Mouse (Mus musculus): ENCODE data around the gene Aars2. TPM values are rescaled to one million over a fixed set of nuclear protein-coding genes. Genes with fewer than 3 reads are reported as not detected.
A peak's percentile ranks its signal among the peaks of the same experiment; 100 is the strongest.

Aars2 gene
- polyA plus RNA-seq, 1 experiment: 43.9 TPM

DNA sequence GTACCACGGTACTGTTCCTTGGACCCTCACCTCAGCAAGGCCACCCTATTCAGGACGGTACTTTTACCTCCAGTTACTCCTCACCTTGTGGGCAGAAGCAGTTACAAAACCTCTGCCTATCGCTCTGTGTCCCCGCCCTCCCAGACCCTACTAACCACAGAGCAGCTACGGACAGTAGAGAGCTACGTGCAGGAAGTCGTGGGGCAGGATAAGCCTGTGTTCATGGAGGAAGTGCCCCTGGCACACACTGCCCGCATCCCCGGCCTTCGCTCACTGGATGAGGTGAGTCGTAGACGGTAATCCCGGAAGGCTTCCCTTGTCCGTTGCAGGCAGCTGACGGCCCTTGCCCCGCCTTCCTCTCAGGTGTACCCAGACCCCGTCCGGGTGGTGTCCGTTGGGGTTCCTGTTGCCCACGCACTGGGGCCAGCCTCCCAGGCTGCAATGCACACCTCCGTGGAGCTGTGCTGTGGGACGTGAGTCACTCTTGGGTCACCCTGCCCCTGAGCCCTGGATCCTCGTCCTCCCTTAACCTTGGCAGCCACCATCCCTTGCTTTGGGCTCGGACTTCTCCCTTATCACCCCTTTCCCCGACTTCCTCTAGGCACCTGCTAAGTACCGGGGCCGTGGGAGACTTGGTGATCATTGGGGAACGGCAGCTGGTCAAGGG is 11.0 kb downstream of the Aars2 start:
- H3K27me3 ChIP-seq (ENCODE audit: control insufficient read depth, insufficient read depth, low read length): no peaks in the 10 kb centered on the region
- WGBS: 85% methylated on average over 28 of the region's 28 CpGs
- no peak overlapping the region for H3K4me3 ChIP-seq (replicated peaks; ENCODE audit: insufficient read depth, low read depth, low read length)
- H3K4me1 ChIP-seq (ENCODE audit: control insufficient read depth, insufficient read depth, low read length): peaks cover 48% of the 10 kb centered on the region
- TF ChIP-seq CTCF (IDR thresholded peaks at IDR 0.05; ENCODE audit: borderline replicate concordance, insufficient read depth, low read depth, low read length) (no peak), POLR2A (IDR thresholded peaks at IDR 0.05; ENCODE audit: borderline replicate concordance, insufficient read depth, low read length) (no peak)
- peak overlapping the region; percentile 49; the same call in 1 of the 2 replicates for H3K27ac ChIP-seq (ENCODE audit: insufficient read depth, low read length)
- no peak for DNase-seq

DNA sequence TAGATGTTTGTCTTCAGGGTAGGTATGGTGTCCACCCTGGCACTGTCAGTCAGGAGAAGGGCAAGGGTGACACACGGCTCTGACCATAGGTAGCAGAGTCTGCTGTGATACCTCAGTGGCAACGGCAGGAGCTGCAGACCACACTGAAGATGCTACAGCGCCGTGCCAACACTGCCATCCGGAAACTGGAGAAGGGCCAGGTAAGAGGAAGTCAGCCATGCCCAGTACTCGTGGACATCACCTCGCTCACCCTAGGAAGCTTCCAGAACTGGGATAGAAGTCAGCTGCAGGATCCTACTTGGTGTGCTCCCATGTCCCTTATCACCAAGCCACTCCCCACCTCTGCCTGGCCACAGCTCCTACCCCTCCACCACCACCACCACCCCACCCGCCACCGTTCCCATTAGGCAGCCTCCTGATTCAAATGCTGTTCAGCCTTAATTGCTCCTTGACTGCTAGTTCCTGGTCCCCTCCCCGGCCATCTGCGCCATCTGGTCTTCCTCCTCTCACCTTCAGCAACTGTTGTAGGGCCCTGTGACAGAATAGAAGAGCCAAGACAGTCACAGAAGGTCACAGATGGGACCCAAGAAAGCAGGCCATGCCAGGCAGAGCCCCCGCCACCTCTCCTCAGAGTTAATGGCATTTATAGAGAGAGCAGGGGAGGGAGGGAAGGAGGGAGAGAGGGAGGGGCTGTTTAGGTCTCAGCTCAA is 12.3 kb downstream of the Aars2 start:
- WGBS: 8% methylated on average over 12 of the region's 12 CpGs
- TF ChIP-seq CTCF (IDR thresholded peaks at IDR 0.05; ENCODE audit: borderline replicate concordance, insufficient read depth, low read depth, low read length) (no peak; the same call in 1 of the 2 replicates), POLR2A (IDR thresholded peaks at IDR 0.05; ENCODE audit: borderline replicate concordance, insufficient read depth, low read length) (no peak)
- no peaks in the 10 kb centered on the region for H3K27me3 ChIP-seq (ENCODE audit: control insufficient read depth, insufficient read depth, low read length)
- DNase-seq: peak; percentile 92 to 95
- H3K27ac ChIP-seq (ENCODE audit: insufficient read depth, low read length): peak overlapping the region; percentile 84
- no peak overlapping the region for H3K4me3 ChIP-seq (replicated peaks; ENCODE audit: insufficient read depth, low read depth, low read length)
- H3K4me1 ChIP-seq (ENCODE audit: control insufficient read depth, insufficient read depth, low read length): peaks cover 57% of the 10 kb centered on the region

- TF ChIP-seq CTCF (IDR thresholded peaks at IDR 0.05; ENCODE audit: borderline replicate concordance, insufficient read depth, low read depth, low read length) (no peak), POLR2A (IDR thresholded peaks at IDR 0.05; ENCODE audit: borderline replicate concordance, insufficient read depth, low read length) (no peak)
- no peak overlapping the region for H3K4me3 ChIP-seq (replicated peaks; ENCODE audit: insufficient read depth, low read depth, low read length)
- H3K27ac ChIP-seq (ENCODE audit: insufficient read depth, low read length): peak overlapping the region; percentile 84
- DNase-seq: no peak
- 58% methylated on average over 11 of the region's 11 CpGs for WGBS
- no peaks in the 10 kb centered on the region for H3K27me3 ChIP-seq (ENCODE audit: control insufficient read depth, insufficient read depth, low read length)
- peaks cover 63% of the 10 kb centered on the region for H3K4me1 ChIP-seq (ENCODE audit: control insufficient read depth, insufficient read depth, low read length)
Observed at GRCm38 (mm10) chr17:45520136-45520535, 13.5 kb downstream of the Aars2 start.

DNA sequence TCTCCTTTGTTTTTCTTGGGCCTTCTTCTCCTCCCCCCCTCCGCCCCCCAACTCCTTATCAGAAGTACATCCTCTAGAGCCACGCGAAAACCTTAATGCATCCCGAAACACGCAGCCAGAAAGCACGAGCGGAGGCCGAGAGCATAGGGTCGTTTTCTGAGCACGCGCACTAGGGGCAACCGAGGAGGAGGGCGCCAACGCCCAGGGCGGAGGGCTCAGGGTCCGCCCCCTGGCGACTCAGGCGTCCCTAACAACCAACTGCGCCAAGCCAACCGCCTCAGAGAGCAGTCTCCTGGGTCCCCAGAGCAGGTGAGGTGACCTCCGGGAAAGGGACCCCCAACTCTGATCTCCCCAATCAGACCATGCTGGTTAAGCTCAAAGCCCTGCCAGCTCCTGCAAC is 16.6 kb downstream of the Aars2 start, which contains the start of gene Tcte1:
Gene Tcte1, plus strand, starts transcription at position 172 of the 400 bp plus-strand sequence.
- Histone ChIP-seq H3K4me1 (ENCODE audit: control insufficient read depth, insufficient read depth, low read length) (peaks cover 59% of the 10 kb centered on the region), H3K27ac (ENCODE audit: insufficient read depth, low read length) (0 out of 2 replicates have a peak within 1 kb of the TSS, but pooled peaks have one; percentile 10), H3K4me3 (replicated peaks; ENCODE audit: insufficient read depth, low read depth, low read length) (no peak within 1 kb of the TSS), H3K27me3 (ENCODE audit: control insufficient read depth, insufficient read depth, low read length) (no peaks in the 10 kb centered on the region)
- WGBS: 39% methylated on average over 21 of the region's 21 CpGs
- peak in 1 of 2 experiments; percentile 16 for DNase-seq
- no peak for TF ChIP-seq POLR2A (IDR thresholded peaks at IDR 0.05; ENCODE audit: borderline replicate concordance, insufficient read depth, low read length)

- H3K4me1 ChIP-seq (ENCODE audit: control insufficient read depth, insufficient read depth, low read length): peaks cover 51% of the 10 kb centered on the region
- no peak overlapping the region for H3K4me3 ChIP-seq (replicated peaks; ENCODE audit: insufficient read depth, low read depth, low read length)
- no peaks in the 10 kb centered on the region for H3K27me3 ChIP-seq (ENCODE audit: control insufficient read depth, insufficient read depth, low read length)
- TF ChIP-seq CTCF (IDR thresholded peaks at IDR 0.05; ENCODE audit: borderline replicate concordance, insufficient read depth, low read depth, low read length): no peak
- TF ChIP-seq POLR2A (IDR thresholded peaks at IDR 0.05; ENCODE audit: borderline replicate concordance, insufficient read depth, low read length): no peak
- H3K27ac ChIP-seq (ENCODE audit: insufficient read depth, low read length): no peak overlapping the region
- WGBS: 16% methylated on average over 4 of the region's 4 CpGs
- DNase-seq: peak in 1 of 2 experiments; percentile 36
Observed at GRCm38 (mm10) chr17:45524961-45525360, 18.3 kb downstream of the Aars2 start.

GRCm38 (mm10) chr17:45526571-45526970 is 19.9 kb downstream of the Aars2 start:
- peak in 1 of 2 experiments; percentile 71 for DNase-seq
- Histone ChIP-seq H3K27me3 (ENCODE audit: control insufficient read depth, insufficient read depth, low read length) (no peaks in the 10 kb centered on the region), H3K4me1 (ENCODE audit: control insufficient read depth, insufficient read depth, low read length) (peaks cover 55% of the 10 kb centered on the region), H3K4me3 (replicated peaks; ENCODE audit: insufficient read depth, low read depth, low read length) (no peak overlapping the region), H3K27ac (ENCODE audit: insufficient read depth, low read length) (no peak overlapping the region)
- 15% methylated on average over 5 of the region's 5 CpGs for WGBS
- no peak for TF ChIP-seq CTCF (IDR thresholded peaks at IDR 0.05; ENCODE audit: borderline replicate concordance, insufficient read depth, low read depth, low read length)
- TF ChIP-seq POLR2A (IDR thresholded peaks at IDR 0.05; ENCODE audit: borderline replicate concordance, insufficient read depth, low read length): no peak

GRCm38 (mm10) chr17:45530346-45530782 is 23.7 kb downstream of the Aars2 start:
- DNase-seq: peak; percentile 93 to 94
- Histone ChIP-seq H3K27ac (ENCODE audit: insufficient read depth, low read length) (peak overlapping the region; percentile 91), H3K4me3 (replicated peaks; ENCODE audit: insufficient read depth, low read depth, low read length) (no peak overlapping the region), H3K4me1 (ENCODE audit: control insufficient read depth, insufficient read depth, low read length) (peaks cover 41% of the 10 kb centered on the region), H3K27me3 (ENCODE audit: control insufficient read depth, insufficient read depth, low read length) (no peaks in the 10 kb centered on the region)
- peak; percentile 20; the same call in 1 of the 2 replicates for TF ChIP-seq POLR2A (IDR thresholded peaks at IDR 0.05; ENCODE audit: borderline replicate concordance, insufficient read depth, low read length)
- 0 out of 2 replicates have a peak, but pooled peaks have one; percentile 31 for TF ChIP-seq CTCF (IDR thresholded peaks at IDR 0.05; ENCODE audit: borderline replicate concordance, insufficient read depth, low read depth, low read length)
- WGBS: 6% methylated on average over 13 of the region's 13 CpGs
